Mouse (Mus musculus) heart, adult 2 months (tissue): ENCODE measurements around the gene Cartpt. TPM values are rescaled to one million over a fixed set of nuclear protein-coding genes. Genes with fewer than 3 reads are reported as not detected.
A peak's percentile ranks its signal among the peaks of the same experiment; 100 is the strongest.
"Not testable (repeated sequence)": the region's sequence is repeated elsewhere in the genome, so short reads cannot be mapped to it uniquely, and the experiment has no call there.

Experiments used
- DNase-seq, 2 experiments: peaks; one replicate each; pipeline ENCODE4 v3.0.0; 2021
- H3K27ac ChIP-seq: fragments of 200-600 bp; 2 replicates; pipeline ENCODE4 v1.8.1; 2022
- H3K27me3 ChIP-seq: fragments of 200-500 bp; 2 replicates; pipeline ENCODE4 v1.6.1; 2012; ENCODE audit warnings: mild to moderate bottlenecking, low read length, inconsistent platforms, mixed read lengths; ENCODE audit not compliant: control insufficient read depth, insufficient read depth
- H3K36me3 ChIP-seq: fragments of 200-500 bp; 2 replicates; pipeline ENCODE4 v1.6.1; 2012; ENCODE audit warnings: low read length, inconsistent platforms; ENCODE audit not compliant: control insufficient read depth, insufficient read depth
- H3K4me1 ChIP-seq: fragments of 200-500 bp; 2 replicates; pipeline ENCODE4 v1.6.1; 2011; ENCODE audit warnings: low read length; ENCODE audit not compliant: control insufficient read depth, insufficient read depth
- H3K4me3 ChIP-seq: fragments of 200-600 bp; 2 replicates; pipeline ENCODE4 v1.8.1; 2022
- H3K79me2 ChIP-seq: fragments of 200-500 bp; replicated peaks from 2 replicates; pipeline ENCODE4 v1.6.1; 2012; ENCODE audit warnings: mild to moderate bottlenecking, inconsistent platforms, low read length, moderate library complexity, mixed read lengths; ENCODE audit not compliant: control insufficient read depth, insufficient read depth
- H3K9ac ChIP-seq: fragments of 200-500 bp; 2 replicates; pipeline ENCODE4 v1.6.1; 2012; ENCODE audit warnings: low read depth, mild to moderate bottlenecking, control low read depth, inconsistent platforms, low read length, mixed read lengths
- CTCF ChIP-seq: fragments of 200-600 bp; IDR thresholded peaks from 2 replicates; pipeline ENCODE4 v1.8.1; 2022; ENCODE audit warnings: antibody characterized with exemption, mild to moderate bottlenecking, moderate library complexity
- EP300 ChIP-seq: fragments of 200-500 bp; IDR thresholded peaks from 2 replicates; pipeline ENCODE4 v1.6.1; 2011; ENCODE audit warnings: low read depth, low read length, control low read depth; ENCODE audit not compliant: insufficient read depth
- POLR2A ChIP-seq: fragments of 200-500 bp; IDR thresholded peaks from 2 replicates; pipeline ENCODE4 v1.6.1; 2011; ENCODE audit warnings: mild to moderate bottlenecking, low read depth, low read length, control low read depth; ENCODE audit not compliant: insufficient read depth
- WGBS: fragments of 180-500 bp; shearing (Covaris S2); methylation state at CpG from one replicate; pipeline ENCODE4 v1.1.7; 2018; 5-methylcytosine and 5-hydroxymethylcytosine counted together
- intact Hi-C: fragments of 180-260 bp; cut with DNase I; formaldehyde crosslinking; loops from one replicate; pipeline ENCODE4 v1.15.1; 2025
- polyA plus RNA-seq: library from polyadenylated mRNA; depleted of rRNA; stranded (reverse); fragments of >200 nt; gene quantifications from 2 replicates; pipeline ENCODE4 v1.2.3, GENCODE M21; 2012; rRNA removed
- total RNA-seq, 2 experiments: library from RNA; stranded (reverse); gene quantifications; 2 replicates each; pipeline ENCODE4 v1.2.3; 2021

Gene Cartpt
- total and polyA plus RNA-seq, 3 experiments: 0.25 to 0.41 (median 0.26) TPM

GRCm38 (mm10) chr13:99855229-99855628 lies 45.7 kb downstream of the Cartpt start:
- H3K9ac ChIP-seq: no peak overlapping the region
- WGBS: 87% methylated on average over 5 of the region's 5 CpGs
- no peaks in the 10 kb centered on the region for H3K27me3 ChIP-seq

DNA sequence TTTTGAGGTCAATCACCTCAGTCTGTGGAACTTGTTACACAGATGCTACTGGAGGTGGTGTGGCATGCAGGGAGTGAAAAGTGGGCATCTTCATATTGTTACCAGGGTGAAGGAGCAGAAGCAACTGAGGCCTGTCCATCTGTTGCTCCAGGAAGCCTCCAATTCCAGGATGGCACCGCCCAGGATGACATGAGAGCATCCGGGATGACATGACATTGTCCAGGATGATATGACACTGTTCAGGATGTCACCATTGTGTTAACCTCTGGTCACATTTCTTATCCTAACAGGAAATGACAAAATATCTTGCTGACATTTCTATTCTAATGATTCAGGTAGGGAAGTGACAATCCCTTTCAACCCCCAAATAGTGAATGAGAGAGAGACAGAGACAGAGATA lies 47.8 kb downstream of the Cartpt start:
- WGBS: 49% methylated on average over 2 of the region's 2 CpGs
- DNase-seq: no peak
- H3K79me2 ChIP-seq: no peaks in the 10 kb centered on the region
- no peaks in the 10 kb centered on the region for H3K27me3 ChIP-seq
- peaks cover 7% of the 10 kb centered on the region for H3K36me3 ChIP-seq
- no peak overlapping the region for H3K27ac ChIP-seq
- intact Hi-C loops: no loop called here
- no peak overlapping the region for H3K9ac ChIP-seq
- TF ChIP-seq POLR2A: no peak
- TF ChIP-seq CTCF: no peak
- no peak for TF ChIP-seq EP300
- H3K4me1 ChIP-seq: peaks cover 8% of the 10 kb centered on the region
- no peak overlapping the region for H3K4me3 ChIP-seq

More at GRCm38 (mm10) chr13:99855229-99855628, 45.7 kb downstream of the Cartpt start:
- Histone ChIP-seq H3K4me1 (peaks cover 8% of the 10 kb centered on the region), H3K4me3 (no peak overlapping the region), H3K36me3 (peaks cover 7% of the 10 kb centered on the region), H3K79me2 (no peaks in the 10 kb centered on the region), H3K27ac (no peak overlapping the region)
- TF ChIP-seq POLR2A (no peak), EP300 (no peak), CTCF (no peak)
- DNase-seq: no peak
- intact Hi-C loops: no loop called here

DNA sequence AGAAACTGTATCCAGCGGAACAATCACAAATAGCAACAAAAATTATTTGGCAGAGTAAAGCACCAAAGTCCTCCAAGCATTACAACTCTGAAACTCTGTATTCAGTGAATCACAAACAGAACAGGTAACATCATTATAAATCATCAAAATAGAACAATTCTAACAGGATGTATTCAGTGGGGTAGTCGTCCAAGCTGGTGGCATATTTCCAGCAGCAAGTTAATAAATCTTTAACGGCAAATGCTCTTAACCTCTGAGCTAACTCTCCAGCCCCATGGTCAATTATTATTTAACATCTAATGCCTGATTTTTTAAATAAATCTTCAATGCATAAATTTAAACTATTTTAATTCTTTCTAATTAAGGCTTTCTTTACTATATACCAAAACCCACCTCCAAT lies 48.5 kb downstream of the Cartpt start:
- H3K36me3 ChIP-seq, DNase-seq, H3K9ac ChIP-seq, H3K4me3 ChIP-seq, H3K27me3 ChIP-seq, H3K4me1 ChIP-seq, intact Hi-C loops, H3K79me2 ChIP-seq: not testable (repeated sequence)
- WGBS: 37% methylated on average over 3 of the region's 3 CpGs
- H3K27ac ChIP-seq: peak overlapping the region; percentile 71; the same call in 1 of the 2 replicates

- Histone ChIP-seq H3K79me2 (no peaks in the 10 kb centered on the region), H3K36me3 (peaks cover 2% of the 10 kb centered on the region), H3K27me3 (no peaks in the 10 kb centered on the region), H3K9ac (no peak overlapping the region), H3K27ac (peak overlapping the region; percentile 71), H3K4me1 (peaks cover 6% of the 10 kb centered on the region; the same call in 1 of the 2 replicates), H3K4me3 (no peak overlapping the region)
- intact Hi-C loops: no loop called here
- DNase-seq: peak; percentile 26 to 49
- TF ChIP-seq POLR2A: no peak
- no peak for TF ChIP-seq EP300
- no peak for TF ChIP-seq CTCF
- 21% methylated on average over 4 of the region's 4 CpGs for WGBS
Measured at GRCm38 (mm10) chr13:99851026-99851425, 49.9 kb downstream of the Cartpt start.

- no peak for DNase-seq
- WGBS: 37% methylated on average over 15 of the region's 15 CpGs
Measured at GRCm38 (mm10) chr13:99849597-99849996, 51.3 kb downstream of the Cartpt start.

More at GRCm38 (mm10) chr13:99849597-99849996, 51.3 kb downstream of the Cartpt start:
- H3K27me3 ChIP-seq: no peaks in the 10 kb centered on the region
- no peak overlapping the region for H3K27ac ChIP-seq
- H3K4me3 ChIP-seq: no peak overlapping the region
- peaks cover 2% of the 10 kb centered on the region for H3K36me3 ChIP-seq
- TF ChIP-seq CTCF: peak; percentile 60
- no peak for TF ChIP-seq POLR2A
- intact Hi-C loops: no loop called here
- H3K4me1 ChIP-seq: peaks cover 6% of the 10 kb centered on the region; the same call in 1 of the 2 replicates
- no peaks in the 10 kb centered on the region for H3K79me2 ChIP-seq
- no peak overlapping the region for H3K9ac ChIP-seq

Other genes with a start within 250 kb of the Cartpt start
- 10 to 100 TPM; 77.9 to 95.3 TPM for gene Mccc2, start 114.5 kb upstream of the Cartpt start, total RNA-seq
- 32.6 and 45.9 TPM in 2 replicates for gene Mccc2, start 114.5 kb upstream of the Cartpt start, polyA plus RNA-seq
- gene Bdp1, start 203.0 kb upstream of the Cartpt start, total RNA-seq: 10 to 100 TPM; 25.6 to 27.1 TPM
- 1.4 and 5.0 TPM in 2 replicates for gene Bdp1, start 203.0 kb upstream of the Cartpt start, polyA plus RNA-seq
- 1 to 10 TPM; 3.3 to 8.1 TPM for gene Serf1, start 206.9 kb upstream of the Cartpt start, total RNA-seq
- 1.3 and 2.9 TPM in 2 replicates for gene Serf1, start 206.9 kb upstream of the Cartpt start, polyA plus RNA-seq
- gene Smn1, start 223.8 kb upstream of the Cartpt start, total RNA-seq: 10 to 100 TPM; 13.3 to 16.1 TPM
- 6.9 and 13.4 TPM in 2 replicates for gene Smn1, start 223.8 kb upstream of the Cartpt start, polyA plus RNA-seq